Mouse (Mus musculus): ENCODE measurements around the gene Emilin3. TPM values are rescaled to one million over a fixed set of nuclear protein-coding genes. Genes with fewer than 3 reads are reported as not detected.
A peak's percentile ranks its signal among the peaks of the same experiment; 100 is the strongest.

The Emilin3 gene
- polyA plus RNA-seq, 1 experiment from 2014 or later: 1.2 TPM

DNA sequence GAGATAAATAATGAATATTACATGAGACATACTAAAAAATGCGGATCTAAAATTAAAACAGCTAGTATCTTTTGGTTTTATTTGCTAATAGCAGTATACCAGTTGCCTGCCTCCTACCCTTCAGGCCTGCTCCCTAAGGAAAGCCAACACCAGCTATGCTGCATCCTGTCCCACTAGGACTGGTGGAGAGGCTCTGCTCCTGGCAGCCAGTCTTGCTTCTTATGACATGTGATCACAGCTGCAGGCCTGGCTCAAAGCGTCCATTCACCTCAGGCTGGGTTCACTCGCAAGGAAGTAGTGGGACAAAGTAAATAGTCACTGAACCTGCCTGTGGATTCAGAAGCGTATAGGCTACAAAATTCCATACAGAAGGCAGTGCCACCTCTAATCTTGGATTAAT lies 28.2 kb downstream of the Emilin3 start:
- ATAC-seq (ENCODE audit: insufficient number of reproducible peaks, insufficient read depth, low FRiP score, low read depth): no peak
- WGBS: 67% methylated on average over 4 of the region's 4 CpGs

DNA sequence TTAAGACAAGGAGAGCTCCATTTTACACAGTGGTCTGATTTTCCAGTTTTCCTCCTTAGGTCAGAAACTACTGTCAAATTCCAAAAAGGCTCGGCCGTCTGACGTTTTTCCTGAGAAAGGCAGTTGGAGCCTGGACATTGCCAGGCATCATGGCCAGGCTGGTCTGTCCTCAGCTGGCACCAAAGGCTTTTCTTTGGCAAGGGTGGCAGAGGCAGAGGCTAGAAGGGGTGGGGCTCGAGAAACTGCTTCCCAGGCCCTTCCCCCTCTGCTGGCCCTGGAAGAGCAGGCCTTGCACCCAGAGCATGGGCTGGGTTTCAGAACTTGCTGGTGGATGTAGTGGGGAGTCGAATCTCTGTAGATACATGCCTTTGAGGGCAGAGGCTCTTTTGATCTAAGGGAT lies 29.7 kb downstream of the Emilin3 start:
- Histone ChIP-seq H3K4me2 (ENCODE audit: low read length) (no peak overlapping the region), H3K36me3 (ENCODE audit: control insufficient read depth, insufficient read depth, low read length) (no peaks in the 10 kb centered on the region), H3K4me1 (ENCODE audit: control insufficient read depth in 2 of 2, insufficient read depth in 2 of 2, low read length in 2 of 2) (peaks cover 5 to 12% of the 10 kb centered on the region in 2 experiments), H3K9ac (ENCODE audit: low read length) (no peak overlapping the region), H3K27ac (replicated peaks in 1 of 2; ENCODE audit: control insufficient read depth in 1 of 2, insufficient read depth in 1 of 2, low read depth in 2 of 2, low read length in 2 of 2) (no peak overlapping the region), H3K9me3 (ENCODE audit: control insufficient read depth, low read length) (no peaks in the 10 kb centered on the region), H3K4me3 (ENCODE audit: control insufficient read depth in 1 of 2, insufficient read depth in 1 of 2, low read depth in 1 of 2, low read length in 2 of 2) (no peak overlapping the region), H3K27me3 (ENCODE audit: control insufficient read depth, insufficient read depth, low read length) (no peaks in the 10 kb centered on the region)
- 71% methylated on average over 5 of the region's 5 CpGs for WGBS
- no peak for ATAC-seq (ENCODE audit: insufficient number of reproducible peaks, insufficient read depth, low FRiP score, low read depth)

More for the DNA sequence above, 28.2 kb downstream of the Emilin3 start:
- Histone ChIP-seq H3K4me3 (ENCODE audit: control insufficient read depth in 1 of 2, insufficient read depth in 1 of 2, low read depth in 1 of 2, low read length in 2 of 2) (no peak overlapping the region), H3K4me2 (ENCODE audit: low read length) (no peak overlapping the region), H3K36me3 (ENCODE audit: control insufficient read depth, insufficient read depth, low read length) (no peaks in the 10 kb centered on the region), H3K27ac (replicated peaks in 1 of 2; ENCODE audit: control insufficient read depth in 1 of 2, insufficient read depth in 1 of 2, low read depth in 2 of 2, low read length in 2 of 2) (no peak overlapping the region), H3K4me1 (ENCODE audit: control insufficient read depth in 2 of 2, insufficient read depth in 2 of 2, low read length in 2 of 2) (peaks cover 11 to 12% of the 10 kb centered on the region in 2 experiments), H3K9ac (ENCODE audit: low read length) (no peak overlapping the region), H3K27me3 (ENCODE audit: control insufficient read depth, insufficient read depth, low read length) (no peaks in the 10 kb centered on the region), H3K9me3 (ENCODE audit: control insufficient read depth, low read length) (no peaks in the 10 kb centered on the region)

DNA sequence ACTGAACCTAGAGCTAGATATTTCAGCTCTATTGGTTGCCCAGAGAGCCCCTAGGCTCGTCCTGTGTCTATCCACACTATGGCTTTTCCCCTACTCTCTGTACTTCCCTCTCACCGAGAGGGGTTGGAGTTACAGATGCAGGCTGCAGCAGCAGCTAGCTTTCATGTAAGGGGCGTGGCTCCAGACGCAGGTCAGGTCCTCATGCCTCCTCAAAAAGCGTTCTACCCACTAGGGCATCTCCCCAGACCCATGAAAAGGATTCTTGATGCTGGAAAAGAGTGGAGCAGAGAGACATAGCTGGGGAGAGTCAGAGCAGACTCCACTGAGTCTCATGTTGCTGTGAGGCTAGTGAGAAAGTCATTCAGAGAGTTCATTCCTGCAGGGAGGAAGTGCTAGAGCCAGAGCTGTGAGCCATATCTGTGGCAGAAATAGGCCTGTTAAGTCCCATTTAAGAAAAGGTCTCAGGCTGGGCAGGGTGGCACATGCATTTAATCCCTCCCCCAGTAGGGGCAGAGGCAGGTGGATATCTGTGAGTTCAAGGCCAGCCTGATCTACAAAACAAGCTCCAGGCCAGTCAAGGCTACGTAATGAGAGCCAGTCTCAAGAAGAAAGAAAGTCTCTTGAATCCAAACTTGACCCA lies 30.5 kb downstream of the Emilin3 start:
- peaks cover 5 to 12% of the 10 kb centered on the region in 2 experiments for H3K4me1 ChIP-seq (ENCODE audit: control insufficient read depth in 2 of 2, insufficient read depth in 2 of 2, low read length in 2 of 2)
- 57% methylated on average over 6 of the region's 6 CpGs for WGBS
- no peak overlapping the region for H3K4me3 ChIP-seq (ENCODE audit: control insufficient read depth in 1 of 2, insufficient read depth in 1 of 2, low read depth in 1 of 2, low read length in 2 of 2)
- H3K27me3 ChIP-seq (ENCODE audit: control insufficient read depth, insufficient read depth, low read length): no peaks in the 10 kb centered on the region
- no peak overlapping the region for H3K4me2 ChIP-seq (ENCODE audit: low read length)
- no peak overlapping the region for H3K9ac ChIP-seq (ENCODE audit: low read length)
- H3K36me3 ChIP-seq (ENCODE audit: control insufficient read depth, insufficient read depth, low read length): no peaks in the 10 kb centered on the region
- no peak overlapping the region for H3K27ac ChIP-seq (replicated peaks in 1 of 2; ENCODE audit: control insufficient read depth in 1 of 2, insufficient read depth in 1 of 2, low read depth in 2 of 2, low read length in 2 of 2)
- H3K9me3 ChIP-seq (ENCODE audit: control insufficient read depth, low read length): no peaks in the 10 kb centered on the region
- no peak for ATAC-seq (ENCODE audit: insufficient number of reproducible peaks, insufficient read depth, low FRiP score, low read depth)

DNA sequence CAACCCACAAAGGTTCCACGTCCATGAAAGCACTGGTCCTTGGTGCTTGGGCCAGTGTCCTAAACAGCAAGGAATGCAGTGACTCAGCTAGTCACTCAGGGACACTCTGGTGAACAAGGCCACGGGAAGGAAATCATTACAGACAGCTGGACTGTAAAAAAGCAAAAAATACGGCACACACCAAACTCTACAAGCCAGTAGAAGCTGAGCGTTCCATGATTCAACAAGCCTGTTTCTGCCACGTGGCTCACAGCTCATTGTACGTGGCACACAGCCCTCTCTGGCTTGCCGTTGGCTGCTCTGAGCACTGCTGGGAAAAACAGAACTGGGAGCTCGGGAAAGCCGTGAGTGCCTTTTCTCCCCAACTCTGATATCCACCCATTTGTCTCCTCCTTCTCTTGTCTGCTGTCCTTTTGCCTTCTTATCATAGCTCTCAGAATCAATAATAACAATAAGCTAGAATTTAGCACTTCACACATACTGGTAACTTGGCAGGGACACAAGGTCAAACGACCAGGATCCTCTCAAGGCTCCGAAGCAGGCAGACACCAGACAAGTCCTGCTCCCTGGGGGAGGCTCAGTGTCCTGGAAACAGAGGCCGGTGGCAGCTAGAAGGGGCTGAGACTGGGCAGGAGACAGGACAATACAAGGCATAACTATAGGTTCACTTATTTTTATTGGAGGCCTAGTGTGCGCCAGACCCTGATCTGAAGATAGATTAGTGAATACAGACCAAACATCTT lies 31.5 kb downstream of the Emilin3 start, which contains the start of gene Lpin3:
Lpin3 (plus strand) TSS at position 218 of the 743 bp plus-strand sequence.
- peaks cover 5 to 12% of the 10 kb centered on the region in 2 experiments for H3K4me1 ChIP-seq (ENCODE audit: control insufficient read depth in 2 of 2, insufficient read depth in 2 of 2, low read length in 2 of 2)
- no peak within 1 kb of the TSS for H3K4me3 ChIP-seq (ENCODE audit: control insufficient read depth in 1 of 2, insufficient read depth in 1 of 2, low read depth in 1 of 2, low read length in 2 of 2)
- no peaks in the 10 kb centered on the region for H3K27me3 ChIP-seq (ENCODE audit: control insufficient read depth, insufficient read depth, low read length)
- peak within 1 kb of the TSS; percentile 13; the same call in 1 of the 2 replicates for H3K9ac ChIP-seq (ENCODE audit: low read length)
- no peak for ATAC-seq (ENCODE audit: insufficient number of reproducible peaks, insufficient read depth, low FRiP score, low read depth)
- no peaks in the 10 kb centered on the region for H3K36me3 ChIP-seq (ENCODE audit: control insufficient read depth, insufficient read depth, low read length)
- 40% methylated on average over 13 of the region's 13 CpGs for WGBS
- no peak within 1 kb of the TSS for H3K27ac ChIP-seq (replicated peaks in 1 of 2; ENCODE audit: control insufficient read depth in 1 of 2, insufficient read depth in 1 of 2, low read depth in 2 of 2, low read length in 2 of 2)
- no peak within 1 kb of the TSS for H3K4me2 ChIP-seq (ENCODE audit: low read length)
- H3K9me3 ChIP-seq (ENCODE audit: control insufficient read depth, low read length): peaks cover 4% of the 10 kb centered on the region

GRCm38 (mm10) chr2:160876115-160876514 lies 36.0 kb downstream of the Emilin3 start:
- ATAC-seq (ENCODE audit: insufficient number of reproducible peaks, insufficient read depth, low FRiP score, low read depth): no peak
- peaks cover 5 to 15% of the 10 kb centered on the region in 2 experiments for H3K4me1 ChIP-seq (ENCODE audit: control insufficient read depth in 2 of 2, insufficient read depth in 2 of 2, low read length in 2 of 2)
- no peak overlapping the region for H3K9ac ChIP-seq (ENCODE audit: low read length)
- H3K9me3 ChIP-seq (ENCODE audit: control insufficient read depth, low read length): peaks cover 4% of the 10 kb centered on the region
- no peak overlapping the region for H3K4me3 ChIP-seq (ENCODE audit: control insufficient read depth in 1 of 2, insufficient read depth in 1 of 2, low read depth in 1 of 2, low read length in 2 of 2)
- no peaks in the 10 kb centered on the region for H3K27me3 ChIP-seq (ENCODE audit: control insufficient read depth, insufficient read depth, low read length)
- H3K36me3 ChIP-seq (ENCODE audit: control insufficient read depth, insufficient read depth, low read length): no peaks in the 10 kb centered on the region
- no peak overlapping the region for H3K27ac ChIP-seq (replicated peaks in 1 of 2; ENCODE audit: control insufficient read depth in 1 of 2, insufficient read depth in 1 of 2, low read depth in 2 of 2, low read length in 2 of 2)
- 84% methylated on average over 4 of the region's 4 CpGs for WGBS
- no peak overlapping the region for H3K4me2 ChIP-seq (ENCODE audit: low read length)

DNA sequence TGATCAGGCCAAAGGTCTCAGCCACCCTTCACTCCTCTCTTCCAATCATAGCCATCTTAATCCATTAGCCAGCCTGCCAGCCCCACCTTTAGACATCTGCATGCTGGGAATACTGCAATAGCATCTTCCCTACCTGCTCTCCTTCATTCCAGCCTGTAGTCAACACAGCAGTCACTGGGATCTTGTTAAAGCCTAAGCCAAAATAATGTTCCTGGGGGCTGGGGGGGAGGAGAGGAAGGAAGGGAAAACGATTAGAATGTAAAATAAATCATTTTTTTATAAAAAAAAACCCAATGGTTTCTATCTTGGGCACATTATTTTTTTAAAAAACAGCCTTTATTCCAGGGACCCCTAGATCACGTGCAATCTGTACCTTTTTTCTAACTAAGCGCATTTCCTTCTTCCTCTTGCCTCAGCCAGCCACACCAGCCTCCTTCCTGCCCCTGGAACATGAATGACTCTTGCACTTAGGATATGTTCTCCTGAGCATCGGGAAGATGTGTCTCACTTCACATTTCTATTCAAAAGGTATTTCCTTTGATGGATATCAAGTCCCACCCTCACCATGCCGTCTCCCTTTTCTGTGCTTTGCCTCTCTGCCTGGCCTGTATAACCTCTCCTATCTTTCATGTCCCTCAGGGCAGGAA lies 37.8 kb downstream of the Emilin3 start:
- peaks cover 4% of the 10 kb centered on the region for H3K9me3 ChIP-seq (ENCODE audit: control insufficient read depth, low read length)
- 70% methylated on average over 5 of the region's 5 CpGs for WGBS
- no peaks in the 10 kb centered on the region for H3K36me3 ChIP-seq (ENCODE audit: control insufficient read depth, insufficient read depth, low read length)
- no peak for ATAC-seq (ENCODE audit: insufficient number of reproducible peaks, insufficient read depth, low FRiP score, low read depth)
- H3K4me3 ChIP-seq (ENCODE audit: control insufficient read depth in 1 of 2, insufficient read depth in 1 of 2, low read depth in 1 of 2, low read length in 2 of 2): no peak overlapping the region
- no peak overlapping the region for H3K4me2 ChIP-seq (ENCODE audit: low read length)
- H3K27ac ChIP-seq (replicated peaks in 1 of 2; ENCODE audit: control insufficient read depth in 1 of 2, insufficient read depth in 1 of 2, low read depth in 2 of 2, low read length in 2 of 2): no peak overlapping the region
- H3K9ac ChIP-seq (ENCODE audit: low read length): no peak overlapping the region
- H3K4me1 ChIP-seq (ENCODE audit: control insufficient read depth in 2 of 2, insufficient read depth in 2 of 2, low read length in 2 of 2): peaks cover 3 to 8% of the 10 kb centered on the region in 2 experiments; a peak in 3 of 4 replicates
- no peaks in the 10 kb centered on the region for H3K27me3 ChIP-seq (ENCODE audit: control insufficient read depth, insufficient read depth, low read length)

GRCm38 (mm10) chr2:160872890-160873382 lies 39.2 kb downstream of the Emilin3 start, which contains the start of gene Zhx3:
Zhx3 (minus strand) TSS chr2:160872998.
- Histone ChIP-seq H3K4me1 (ENCODE audit: control insufficient read depth in 2 of 2, insufficient read depth in 2 of 2, low read length in 2 of 2) (peaks cover 3 to 11% of the 10 kb centered on the region in 2 experiments), H3K36me3 (ENCODE audit: control insufficient read depth, insufficient read depth, low read length) (no peaks in the 10 kb centered on the region), H3K4me3 (ENCODE audit: control insufficient read depth in 1 of 2, insufficient read depth in 1 of 2, low read depth in 1 of 2, low read length in 2 of 2) (peak within 1 kb of the TSS; percentile 92 to 97), H3K9me3 (ENCODE audit: control insufficient read depth, low read length) (peaks cover 4% of the 10 kb centered on the region), H3K4me2 (ENCODE audit: low read length) (peak within 1 kb of the TSS; percentile 76), H3K9ac (ENCODE audit: low read length) (peak within 1 kb of the TSS; percentile 99), H3K27ac (replicated peaks in 1 of 2; ENCODE audit: control insufficient read depth in 1 of 2, insufficient read depth in 1 of 2, low read depth in 2 of 2, low read length in 2 of 2) (peak within 1 kb of the TSS; percentile 93 to 98), H3K27me3 (ENCODE audit: control insufficient read depth, insufficient read depth, low read length) (no peaks in the 10 kb centered on the region)
- peak; percentile 96 for ATAC-seq (ENCODE audit: insufficient number of reproducible peaks, insufficient read depth, low FRiP score, low read depth)
- WGBS: under 1% methylated on average over 42 of the region's 48 CpGs

Measured in heart, embryonic 14.5 days (tissue).